Mouse (Mus musculus): ENCODE data around the gene Itk. TPM values are rescaled to one million over a fixed set of nuclear protein-coding genes. Genes with fewer than 3 reads are reported as not detected.

The Itk gene
- total RNA-seq, 1 experiment from 2014 or later: 0.74 TPM

GRCm38 (mm10) chr11:46393413-46393812 lies 4.1 kb upstream of the Itk start:
- DNase-seq: no peak

GRCm38 (mm10) chr11:46392890-46393289 lies 3.6 kb upstream of the Itk start:
- DNase-seq: no peak

- DNase-seq: no peak
Observed at GRCm38 (mm10) chr11:46390621-46391020, 1.3 kb upstream of the Itk start.

GRCm38 (mm10) chr11:46388438-46388837 lies 877 bp downstream of the Itk start:
- no peak for DNase-seq

GRCm38 (mm10) chr11:46387061-46387460 lies 2.3 kb downstream of the Itk start:
- DNase-seq: no peak

- no peak for DNase-seq
Observed at GRCm38 (mm10) chr11:46386556-46386955, 2.8 kb downstream of the Itk start.

- DNase-seq: no peak
Observed at GRCm38 (mm10) chr11:46384925-46385324, 4.4 kb downstream of the Itk start.

- no peak for DNase-seq
Observed at GRCm38 (mm10) chr11:46382466-46382865, 6.8 kb downstream of the Itk start.

GRCm38 (mm10) chr11:46380097-46380675 lies 9.1 kb downstream of the Itk start:
- no peak for DNase-seq

- no peak for DNase-seq
Observed at GRCm38 (mm10) chr11:46377819-46378782, 11.2 kb downstream of the Itk start.

- no peak for DNase-seq
Observed at GRCm38 (mm10) chr11:46377316-46377715, 12.0 kb downstream of the Itk start.

- no peak for DNase-seq
Observed at GRCm38 (mm10) chr11:46375015-46375414, 14.3 kb downstream of the Itk start.

- DNase-seq: no peak
Observed at GRCm38 (mm10) chr11:46373071-46374030, 16.0 kb downstream of the Itk start.

- no peak for DNase-seq
Observed at GRCm38 (mm10) chr11:46372331-46372953, 16.9 kb downstream of the Itk start.

- DNase-seq: no peak
Observed at GRCm38 (mm10) chr11:46371250-46371649, 18.1 kb downstream of the Itk start.

GRCm38 (mm10) chr11:46370457-46370856 lies 18.9 kb downstream of the Itk start:
- DNase-seq: no peak

GRCm38 (mm10) chr11:46366357-46366756 lies 23.0 kb downstream of the Itk start:
- DNase-seq: no peak

GRCm38 (mm10) chr11:46365744-46366143 lies 23.6 kb downstream of the Itk start:
- no peak for DNase-seq

- no peak for DNase-seq
Observed at GRCm38 (mm10) chr11:46363864-46364263, 25.5 kb downstream of the Itk start.

- no peak for DNase-seq
Observed at GRCm38 (mm10) chr11:46362061-46363022, 27.0 kb downstream of the Itk start.
